Mouse (Mus musculus): ENCODE data around the gene Prnp.

DNA sequence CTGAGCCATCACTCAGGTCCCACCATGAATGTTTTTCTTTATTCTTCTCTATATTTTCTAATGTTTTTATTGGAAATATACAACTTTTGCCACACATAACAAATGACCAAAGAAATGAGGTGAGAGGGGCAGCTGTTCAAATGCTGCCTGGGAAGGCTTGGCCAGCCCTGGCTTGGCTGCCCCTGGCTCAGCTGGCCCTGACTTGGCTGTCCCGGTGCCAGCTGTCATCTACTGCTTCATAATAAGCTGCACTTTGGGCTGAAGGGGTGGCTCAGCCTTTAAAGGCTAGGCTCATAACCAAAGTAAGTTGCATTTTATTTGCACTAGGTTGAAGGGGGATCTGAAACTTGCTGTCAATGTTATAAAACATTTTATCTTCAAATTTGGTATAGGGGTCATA lies 2.9 kb upstream of the Prnp start:
- TF ChIP-seq TAL1 (IDR thresholded peaks at IDR 0.05; ENCODE audit: low read length) (no peak), CHD2 (IDR thresholded peaks at IDR 0.05; ENCODE audit: low read length) (no peak), POLR2A (IDR thresholded peaks at IDR 0.05; ENCODE audit: control insufficient read depth in 1 of 2, insufficient read depth in 1 of 2, low read depth in 1 of 2, low read length in 2 of 2, poor library complexity in 1 of 2) (no peak)
